Mouse (Mus musculus): ENCODE measurements at regions not wholly inside any gene's neighbourhood (a gene's known extent, or its start where the extent isn't known, plus 50 kb on each side); places are given as distances from the start of the nearest gene placed in this dataset.

DNA sequence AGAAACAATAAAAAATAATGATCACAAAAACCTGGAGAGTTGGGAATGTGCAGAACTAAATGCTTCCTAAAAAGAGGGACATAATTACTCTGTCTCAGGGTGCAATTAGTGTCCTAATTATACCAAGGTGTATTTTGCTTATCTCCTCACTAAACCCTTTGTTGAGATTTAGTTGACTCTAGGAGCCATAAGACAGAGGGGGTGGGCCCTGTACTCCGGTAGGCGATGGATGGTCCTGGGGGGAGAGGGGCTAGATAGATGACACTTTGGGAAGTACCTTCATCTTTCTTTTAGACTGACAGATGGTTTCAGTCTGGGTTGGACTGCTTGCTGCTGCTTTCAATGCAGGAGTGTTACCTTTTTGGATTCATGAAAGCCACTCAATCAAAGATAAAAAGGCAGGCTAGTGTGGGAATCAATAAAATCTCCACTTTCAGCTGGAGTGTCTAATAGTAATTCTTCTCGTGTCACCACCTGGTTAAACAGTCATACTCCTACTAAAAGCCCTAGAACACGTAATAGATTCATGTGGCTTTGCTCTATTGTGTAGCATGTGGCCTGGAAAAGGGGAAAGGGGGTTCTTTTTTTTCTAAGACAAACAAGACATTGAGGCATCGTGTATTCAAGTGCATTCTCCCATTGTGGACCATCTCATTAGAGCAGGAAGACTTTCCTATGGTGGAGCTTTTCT is 103.7 kb upstream of the Olfm4 start:
- TF ChIP-seq CTCF (IDR thresholded peaks at IDR 0.05): no peak
- no peak for TF ChIP-seq EP300 (IDR thresholded peaks at IDR 0.05; ENCODE audit: insufficient read depth, low read depth, low read length)
